Mouse (Mus musculus) lung, adult 2 months (tissue): ENCODE results near the gene C2cd3.

ENCODE experiments used
- CTCF ChIP-seq: fragments of 200-500 bp; IDR thresholded peaks from 2 replicates; pipeline ENCODE4 v1.5.1; 2011; ENCODE audit warnings: mild to moderate bottlenecking, low read length, control low read depth; ENCODE audit not compliant: insufficient read depth
- POLR2A ChIP-seq: fragments of 200-500 bp; IDR thresholded peaks from 2 replicates; pipeline ENCODE4 v1.6.1; 2011; ENCODE audit warnings: low read depth, mild to moderate bottlenecking, control low read depth, low read length, borderline replicate concordance; ENCODE audit errors: extremely low read depth

GRCm38 (mm10) chr7:100479823-100480164, 107.8 kb downstream of the C2cd3 start:
- TF ChIP-seq POLR2A = no peak
- no peak for TF ChIP-seq CTCF
